Mouse (Mus musculus) brain, embryonic 18.5 days (tissue): ENCODE data around the gene Smyd1.

Experiments
- DNase-seq: peaks from one replicate; pipeline ENCODE4 v3.0.0-alpha.2; 2012; ENCODE audit warnings: low read depth, low spot score

Gene Smyd1

DNA sequence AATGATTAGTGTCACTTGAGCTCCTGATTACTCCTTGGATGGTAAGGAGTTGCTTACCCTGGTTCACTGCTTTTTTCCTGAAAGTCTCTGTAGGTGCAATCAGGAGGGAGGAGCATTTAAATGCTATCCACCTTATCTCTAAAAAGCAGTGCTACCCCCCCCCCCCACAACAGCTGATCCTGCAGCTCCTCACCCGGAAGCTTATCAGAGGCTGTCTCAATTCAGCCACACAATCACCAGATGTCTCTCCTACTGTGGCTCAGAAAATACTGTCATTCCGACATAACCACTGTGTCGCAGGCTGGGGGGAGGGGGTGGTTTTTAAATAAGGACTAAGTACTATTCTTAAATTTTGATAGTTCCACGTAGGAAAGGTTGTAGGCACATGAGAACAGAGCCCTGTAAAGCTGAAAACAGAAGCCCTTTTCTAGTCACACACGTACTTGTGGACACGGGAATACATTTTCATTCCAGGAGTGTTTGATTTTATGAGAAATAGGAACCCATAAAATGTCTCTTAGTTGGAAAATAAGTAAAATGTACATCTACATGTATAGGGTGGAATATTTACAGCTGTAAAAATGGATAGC lies 61.9 kb downstream of the Smyd1 start:
- no peak for DNase-seq

DNA sequence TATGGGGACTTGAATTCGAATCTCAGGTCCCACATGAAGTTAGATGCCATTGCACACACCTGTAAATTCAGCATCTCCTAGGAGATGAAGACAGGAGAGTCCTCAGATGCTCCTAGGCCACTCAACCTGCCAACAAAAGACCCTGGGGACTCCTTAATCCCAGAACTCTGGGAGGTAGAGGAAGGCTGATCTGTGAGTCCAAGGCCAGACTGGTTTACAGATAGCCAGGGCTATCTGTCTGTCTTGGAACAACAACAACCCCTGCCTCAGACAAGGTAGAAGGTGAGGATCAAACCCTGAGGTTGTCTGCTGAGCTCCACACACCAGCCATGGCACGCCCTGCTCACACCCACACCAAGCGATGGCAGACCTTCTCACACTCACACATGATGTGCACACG lies 62.9 kb downstream of the Smyd1 start:
- DNase-seq, result no peak

- no peak for DNase-seq
These were observed 63.5 kb downstream of the Smyd1 start for GRCm38 (mm10) chr6:71258562-71258961.

DNA sequence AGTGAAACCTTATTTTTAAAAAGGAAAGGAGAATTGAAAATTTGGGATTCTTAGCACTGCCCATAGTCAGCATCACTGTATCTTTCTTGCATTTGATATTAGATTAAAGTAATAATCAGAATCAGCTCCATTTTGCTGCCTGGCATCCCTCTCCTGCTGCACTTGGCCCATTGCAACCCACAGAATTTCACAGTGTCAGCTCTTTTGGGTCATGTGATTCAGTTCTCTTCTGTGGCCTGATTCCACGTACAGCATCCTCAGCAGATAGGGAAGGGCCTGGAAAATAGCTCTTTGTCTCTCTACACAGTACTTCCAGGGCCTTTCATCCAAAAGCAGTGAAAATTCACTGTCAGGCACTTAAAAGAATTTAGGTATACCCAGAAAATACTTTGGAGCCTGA lies 64.7 kb downstream of the Smyd1 start:
- no peak for DNase-seq

DNA sequence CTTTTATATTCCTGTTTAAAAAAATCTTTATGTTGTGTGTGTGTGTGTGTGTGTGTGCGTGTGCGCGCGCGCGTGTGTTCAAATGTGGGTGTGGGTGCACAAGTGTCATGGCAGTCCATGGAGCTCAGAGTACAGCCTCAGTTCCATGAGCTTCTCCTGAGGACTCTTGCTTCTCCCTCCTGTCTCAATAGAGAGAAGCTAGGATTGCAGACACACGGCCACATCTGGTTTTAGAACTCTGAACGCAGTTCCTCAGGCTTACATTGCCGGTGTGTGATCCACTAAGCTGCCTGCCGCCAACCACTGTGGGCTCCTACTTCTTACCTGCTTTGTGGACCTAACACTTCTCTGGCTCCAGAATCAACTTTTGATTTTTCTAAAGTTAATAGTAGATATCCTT lies 65.9 kb downstream of the Smyd1 start:
- no peak for DNase-seq

DNA sequence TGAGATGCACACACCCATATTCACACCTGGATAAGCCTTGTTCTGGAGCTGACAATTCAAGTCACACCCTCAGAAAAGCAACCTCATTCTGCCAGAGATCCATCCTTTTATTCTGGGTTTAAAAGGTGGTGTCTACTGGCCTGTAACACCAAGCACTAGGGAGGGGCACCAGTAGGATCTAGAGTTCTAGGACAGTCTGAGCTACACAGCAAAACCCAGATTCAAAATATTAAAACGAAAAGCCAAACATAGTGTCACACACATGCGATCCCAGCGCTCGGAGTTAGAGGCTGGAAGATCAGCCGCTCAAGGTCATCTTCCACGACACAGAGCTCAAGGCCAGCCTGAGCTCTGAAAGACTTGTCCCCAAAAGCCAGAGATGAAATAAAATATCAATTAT lies 67.6 kb downstream of the Smyd1 start:
- no peak for DNase-seq

DNA sequence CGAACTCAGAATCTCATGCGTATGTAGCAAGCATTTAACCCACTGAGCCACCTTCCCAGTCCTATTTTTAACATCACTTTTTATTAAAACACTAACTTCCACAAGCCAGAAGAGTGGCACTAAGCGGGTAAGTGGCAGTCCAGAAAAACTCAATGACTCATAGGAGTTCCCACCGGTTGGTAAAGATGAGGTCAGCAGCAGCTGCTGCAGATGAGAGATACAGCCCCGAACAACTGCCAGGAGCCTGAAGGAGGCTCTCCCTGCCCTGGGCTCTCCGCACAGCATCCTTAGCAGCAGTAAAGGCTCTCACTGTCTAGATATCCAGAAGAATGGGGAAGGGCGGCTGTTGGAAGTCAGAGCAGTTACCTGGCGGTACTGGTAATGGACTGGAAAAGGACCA lies 71.1 kb downstream of the Smyd1 start:
- DNase-seq, result no peak

DNA sequence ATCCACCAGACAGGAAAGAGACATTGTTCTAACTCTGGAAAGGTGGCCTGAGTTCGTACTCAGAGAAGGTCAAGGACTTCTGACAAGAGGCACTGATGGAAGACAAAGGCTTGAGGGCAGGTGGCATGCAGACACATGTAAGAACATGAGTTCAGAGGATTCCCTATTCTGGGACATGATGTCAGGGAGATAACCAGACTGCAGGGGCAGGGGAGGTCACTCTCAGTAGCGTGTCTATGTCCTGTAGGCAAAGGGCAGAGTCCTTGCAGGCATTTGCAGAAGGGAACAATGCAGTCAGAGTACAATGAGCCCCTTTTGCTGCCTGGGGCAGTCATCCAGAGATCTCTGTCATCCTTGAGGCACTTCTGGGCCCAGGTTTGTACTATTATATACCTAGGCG lies 72.4 kb downstream of the Smyd1 start:
- no peak for DNase-seq

DNA sequence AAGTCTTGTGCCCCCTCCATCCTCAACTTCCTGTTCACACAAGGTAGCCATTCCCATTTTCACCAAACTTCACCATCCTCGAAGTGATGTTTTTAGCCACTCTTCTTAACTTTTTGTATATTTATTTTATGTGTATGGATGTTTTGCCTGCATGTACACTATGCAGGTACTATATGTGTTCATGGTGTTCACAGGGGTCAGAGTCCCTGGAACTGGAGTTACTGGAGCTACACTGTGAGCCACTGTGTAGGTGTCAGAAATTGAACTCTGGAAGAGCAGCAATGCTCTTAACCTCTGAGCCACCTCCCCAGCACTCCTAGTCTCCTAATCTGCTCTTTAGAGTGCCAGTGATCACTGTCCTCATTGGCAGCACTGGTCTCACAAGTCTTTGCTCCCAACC lies 73.6 kb downstream of the Smyd1 start:
- DNase-seq, result no peak

DNA sequence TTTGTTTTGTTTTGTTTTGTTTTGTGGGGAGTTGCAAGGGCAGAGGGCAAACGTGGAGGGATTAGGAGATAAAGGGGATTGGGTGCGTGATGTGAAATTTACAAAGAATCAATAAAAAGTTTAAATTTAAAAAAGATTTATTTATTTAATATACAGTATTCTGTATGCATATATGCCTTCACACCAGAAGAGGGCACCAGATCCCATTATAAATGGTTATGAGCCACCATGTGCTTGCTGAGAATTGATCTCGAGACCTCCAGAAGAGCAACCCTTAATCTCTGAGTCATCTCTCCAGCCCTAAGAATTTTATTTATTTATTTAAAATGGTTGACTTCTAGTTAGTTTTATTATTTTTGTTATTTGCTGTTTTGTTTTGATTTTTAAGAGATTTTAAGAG lies 78.8 kb downstream of the Smyd1 start:
- no peak for DNase-seq

DNA sequence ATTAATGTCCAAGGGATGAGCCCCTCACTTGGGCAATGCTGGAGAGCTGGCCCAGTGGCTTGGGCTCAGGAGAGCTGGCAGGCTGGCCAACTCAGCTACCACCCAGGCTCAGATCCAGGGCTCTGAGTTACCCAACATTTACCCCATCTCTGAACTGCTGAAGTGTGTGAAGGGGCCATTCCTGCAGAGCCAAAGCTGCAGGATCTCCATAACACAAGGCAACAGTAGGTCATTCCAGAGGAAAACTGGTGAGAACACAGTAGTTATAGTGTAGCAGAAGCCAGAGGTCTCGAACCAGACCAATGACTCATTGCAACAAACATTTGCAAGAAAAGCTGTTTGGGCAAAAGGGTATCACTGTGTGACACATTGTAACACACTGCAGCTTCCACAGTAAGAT lies 79.2 kb downstream of the Smyd1 start:
- DNase-seq, result no peak

DNA sequence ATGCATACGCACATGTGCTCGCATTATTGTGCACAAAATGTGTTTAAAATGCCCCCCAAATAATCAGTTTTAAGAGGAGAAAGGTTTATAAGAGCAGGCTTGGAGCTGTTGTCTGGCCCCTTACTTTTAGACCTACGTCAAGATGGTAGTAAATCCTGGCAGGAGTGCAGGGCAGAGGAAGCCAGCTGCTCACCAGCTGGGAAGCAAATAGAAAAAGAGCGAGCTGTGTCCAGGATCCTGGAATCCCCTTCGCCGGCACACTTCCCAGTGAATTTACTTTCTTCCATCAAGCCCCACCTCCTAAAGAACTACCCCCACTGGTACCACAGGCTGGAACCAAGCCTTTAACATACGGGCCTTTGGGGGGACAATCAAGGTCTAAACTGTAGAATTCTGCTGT lies 81.2 kb downstream of the Smyd1 start:
- no peak for DNase-seq

GRCm38 (mm10) chr6:71239069-71239750 lies 82.8 kb downstream of the Smyd1 start:
- DNase-seq, result no peak

GRCm38 (mm10) chr6:71237031-71237431 lies 85.0 kb downstream of the Smyd1 start:
- DNase-seq, result no peak

GRCm38 (mm10) chr6:71236506-71236905 lies 85.5 kb downstream of the Smyd1 start:
- no peak for DNase-seq

GRCm38 (mm10) chr6:71235944-71236343 lies 86.1 kb downstream of the Smyd1 start:
- no peak for DNase-seq

DNA sequence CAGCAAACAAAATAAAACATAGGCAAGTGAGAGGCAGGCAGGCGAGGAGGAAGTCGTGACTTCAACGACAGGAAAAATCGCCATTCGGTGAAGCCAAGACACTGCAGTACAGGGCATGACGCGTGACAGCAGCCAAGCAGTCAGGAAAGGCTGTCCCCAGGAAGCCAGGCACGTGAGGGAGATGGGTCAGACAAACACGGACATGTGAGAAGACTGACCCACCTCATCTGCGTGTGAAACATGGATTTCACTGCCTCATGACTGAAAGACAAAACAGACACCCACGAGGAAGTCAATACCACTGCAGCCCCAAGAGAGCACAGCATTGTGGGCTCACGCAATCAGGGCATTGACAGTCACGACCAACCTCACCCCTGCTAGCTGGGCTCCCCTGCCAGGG lies 86.9 kb downstream of the Smyd1 start:
- no peak for DNase-seq

GRCm38 (mm10) chr6:71227157-71227770 lies 94.8 kb downstream of the Smyd1 start:
- no peak for DNase-seq

- no peak for DNase-seq
These were observed 95.5 kb downstream of the Smyd1 start for GRCm38 (mm10) chr6:71226544-71226943.

DNA sequence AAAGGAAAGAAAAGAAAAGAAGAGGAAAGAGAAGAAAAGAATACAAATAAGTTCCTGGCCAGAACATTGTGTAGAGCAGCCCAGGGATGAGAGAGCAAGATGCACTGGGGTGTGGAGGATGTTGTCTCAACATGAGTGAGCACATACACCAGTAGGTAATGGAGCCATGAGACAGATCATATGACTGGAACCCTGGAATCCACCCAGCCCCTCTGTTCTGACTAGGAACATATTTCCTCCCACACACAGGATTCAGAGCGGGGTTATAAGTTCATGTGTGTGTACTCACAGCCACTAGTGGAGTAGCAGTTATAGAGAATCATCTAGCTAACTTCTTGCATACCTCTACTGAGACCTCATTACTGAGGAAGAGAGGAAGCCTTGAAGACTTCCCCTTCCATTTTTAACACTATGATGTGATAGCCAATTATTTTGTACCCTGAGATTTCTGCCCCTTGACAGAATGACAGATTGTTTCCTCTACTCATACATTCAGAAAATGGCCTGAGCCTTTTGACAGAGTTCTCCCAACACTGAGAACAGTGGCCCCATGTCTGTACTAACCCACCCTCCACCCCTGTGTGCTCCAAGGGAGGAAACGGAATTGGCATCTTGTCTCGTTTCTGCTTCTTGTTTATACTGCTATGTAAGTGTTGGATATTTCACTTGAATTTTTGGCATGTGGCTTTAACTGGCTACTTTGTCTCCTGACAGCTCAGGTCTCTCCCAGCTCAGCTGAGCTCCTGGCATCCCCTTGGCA lies 97.7 kb downstream of the Smyd1 start:
- no peak for DNase-seq

DNA sequence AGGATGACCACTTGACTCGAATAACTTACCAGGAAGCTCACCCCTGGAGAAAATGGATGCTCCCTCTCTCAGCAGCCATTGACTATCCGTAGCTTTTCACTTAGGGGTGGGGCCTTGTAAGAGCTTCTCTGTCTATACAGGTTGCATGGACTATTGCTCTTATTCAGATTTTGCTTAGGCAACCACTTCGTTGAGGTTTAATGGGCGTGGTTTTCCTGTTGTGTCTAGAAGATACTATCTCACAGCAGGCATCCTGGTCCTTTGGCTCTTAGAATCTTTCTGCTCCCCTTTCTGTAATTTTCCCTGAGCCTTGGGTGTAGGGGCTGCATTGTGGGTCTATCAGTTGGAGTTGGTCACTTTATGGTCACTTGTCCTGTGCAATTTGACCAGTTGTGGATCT lies 100.5 kb downstream of the Smyd1 start:
- DNase-seq, result no peak

GRCm38 (mm10) chr6:71212471-71212870 lies 109.6 kb downstream of the Smyd1 start:
- DNase-seq, result no peak

DNA sequence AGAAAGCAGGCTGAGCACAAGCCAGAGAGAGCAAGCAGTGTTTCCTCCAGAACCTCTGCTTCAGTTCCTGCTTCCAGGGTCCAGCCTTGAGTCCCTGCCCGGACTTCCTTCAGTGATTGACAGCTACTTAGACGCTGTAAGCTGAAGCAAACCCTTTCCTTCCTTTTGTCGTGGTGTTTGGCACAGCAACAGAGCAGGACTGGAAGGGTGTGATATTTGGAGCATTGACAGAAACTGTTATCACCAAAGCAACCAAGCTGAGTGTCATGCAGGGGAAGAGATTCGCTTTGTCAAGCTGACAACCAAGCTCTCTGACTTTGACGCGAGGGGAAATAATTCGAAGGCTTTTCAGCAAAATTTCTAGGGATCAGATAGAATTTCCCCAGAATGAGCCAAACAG lies 110.1 kb downstream of the Smyd1 start:
- DNase-seq, result no peak
